Mouse (Mus musculus) erythroblast, embryonic 14.5 days (primary cell): Measurements from ENCODE around the gene Mlec.

Experiments used
- GATA1 ChIP-seq: IDR thresholded peaks from 2 replicates; pipeline ENCODE4 v1.6.1; 2012; ENCODE audit warnings: low read length, inconsistent platforms, mixed read lengths
- TAL1 ChIP-seq: IDR thresholded peaks from 3 replicates; pipeline ENCODE4 v1.6.1; 2012; ENCODE audit warnings: low read length, inconsistent platforms, mixed read lengths

- no peak for TF ChIP-seq GATA1
- no peak for TF ChIP-seq TAL1
Observed at GRCm38 (mm10) chr5:115204562-115205311, 46.8 kb upstream of the Mlec start.
